Mouse (Mus musculus) liver, postnatal 0 days (tissue): ENCODE measurements around the gene Habp2.

Experiments
- CTCF ChIP-seq: sonication (generic); IDR thresholded peaks from 2 replicates; pipeline ENCODE4 v1.5.1; 2016; ENCODE audit warnings: antibody characterized with exemption, low read depth
- EP300 ChIP-seq: IDR thresholded peaks from 2 replicates; pipeline ENCODE4 v1.6.1; 2016; ENCODE audit warnings: antibody characterized with exemption, low read depth, mild to moderate bottlenecking

GRCm38 (mm10) chr19:56358890-56359289 lies 72.0 kb downstream of the Habp2 start:
- no peak for TF ChIP-seq CTCF
- no peak for TF ChIP-seq EP300
